Mouse (Mus musculus): ENCODE measurements around the gene Edil3.

DNA sequence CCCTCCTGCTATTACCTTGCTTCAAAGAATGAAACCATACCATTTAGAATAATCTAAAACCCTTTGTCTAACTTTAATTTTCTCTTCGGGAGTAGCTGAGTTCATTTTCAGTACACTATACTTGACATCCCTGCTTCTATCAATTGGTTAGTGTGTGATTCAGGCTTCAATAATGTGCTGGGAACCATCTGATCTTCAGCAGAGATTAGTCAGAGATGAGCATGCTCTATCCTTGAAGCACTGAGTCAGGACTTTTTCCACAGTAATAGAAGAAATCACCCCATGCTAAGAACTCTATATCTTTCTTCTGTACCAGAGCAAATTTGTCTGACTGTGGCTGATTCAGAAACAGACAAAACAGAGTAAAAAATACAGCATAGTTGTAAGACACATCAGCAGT lies 20.3 kb upstream of the Edil3 start:
- no peak for TF ChIP-seq CTCF (IDR thresholded peaks at IDR 0.05; ENCODE audit: insufficient read depth, low read length)
- no peak for TF ChIP-seq POLR2A (IDR thresholded peaks at IDR 0.05; ENCODE audit: borderline replicate concordance, extremely low read depth, low read depth, low read length)

Measured in lung, adult 2 months (tissue).